Mouse (Mus musculus) limb, embryonic 10.5 days (tissue): ENCODE results near the gene Aspm. TPM values are rescaled to one million over a fixed set of nuclear protein-coding genes. Genes with fewer than 3 reads are reported as not detected.

Experiments used
- DNase-seq: peaks from one replicate; pipeline ENCODE4 v3.0.0-alpha.2; 2017; ENCODE audit warnings: low spot score
- H3K27ac ChIP-seq: fragments of 300-500 bp; sonication (generic); 2 replicates; pipeline ENCODE4 v1.5.1; 2016; ENCODE audit warnings: mild to moderate bottlenecking
- H3K27me3 ChIP-seq: fragments of 300-500 bp; sonication (generic); 2 replicates; pipeline ENCODE4 v1.6.1; 2016; ENCODE audit warnings: low read depth, mild to moderate bottlenecking; ENCODE audit not compliant: poor library complexity, severe bottlenecking
- H3K36me3 ChIP-seq: fragments of 300-500 bp; sonication (generic); 2 replicates; pipeline ENCODE4 v1.6.1; 2016; ENCODE audit warnings: mild to moderate bottlenecking, moderate library complexity
- H3K4me1 ChIP-seq: fragments of 300-500 bp; sonication (generic); 2 replicates; pipeline ENCODE4 v1.6.1; 2016
- H3K4me3 ChIP-seq: fragments of 300-500 bp; sonication (generic); 2 replicates; pipeline ENCODE4 v1.5.1; 2016; ENCODE audit warnings: mild to moderate bottlenecking, moderate library complexity
- H3K9me3 ChIP-seq: fragments of 300-500 bp; sonication (generic); replicated peaks from 2 replicates; pipeline ENCODE4 v1.6.1; 2016; ENCODE audit warnings: mild to moderate bottlenecking
- WGBS: fragments of 180-500 bp; shearing (Covaris S2); methylation state at CpG from one replicate; pipeline ENCODE4 v1.1.7; 2016; 5-methylcytosine and 5-hydroxymethylcytosine counted together
- polyA plus RNA-seq: library from polyadenylated mRNA; unstranded; fragments of >200 nt; fragmentation: Nextera tagmentation; extraction: Ambion mirVana; gene quantifications from 2 replicates; pipeline ENCODE4 v1.2.1, GENCODE M21; 2016

Aspm gene
- polyA plus RNA-seq, 1 experiment from 2014 or later: 22.3 TPM

GRCm38 (mm10) chr1:139455226-139455869 is 776 bp downstream of the Aspm start:
- Histone ChIP-seq H3K9me3 (no peaks in the 10 kb centered on the region), H3K4me3 (peak overlapping the region; percentile 95), H3K36me3 (peaks cover 34% of the 10 kb centered on the region), H3K27me3 (no peaks in the 10 kb centered on the region), H3K27ac (peak overlapping the region; percentile 95), H3K4me1 (peaks cover 19% of the 10 kb centered on the region)
- 4% methylated on average over 17 of the region's 17 CpGs for WGBS
- no peak for DNase-seq

GRCm38 (mm10) chr1:139460807-139461206 is 6.2 kb downstream of the Aspm start:
- no peak for DNase-seq
- Histone ChIP-seq H3K9me3 (no peaks in the 10 kb centered on the region), H3K4me1 (peaks cover 10% of the 10 kb centered on the region), H3K4me3 (no peak overlapping the region), H3K27me3 (no peaks in the 10 kb centered on the region), H3K36me3 (peaks cover 88% of the 10 kb centered on the region), H3K27ac (no peak overlapping the region)
- WGBS: 90% methylated on average over 5 of the region's 5 CpGs

GRCm38 (mm10) chr1:139465936-139466335 is 11.4 kb downstream of the Aspm start:
- Histone ChIP-seq H3K36me3 (peaks cover 95% of the 10 kb centered on the region), H3K27ac (no peak overlapping the region), H3K27me3 (no peaks in the 10 kb centered on the region), H3K4me1 (no peaks in the 10 kb centered on the region), H3K4me3 (no peak overlapping the region), H3K9me3 (no peaks in the 10 kb centered on the region)
- no peak for DNase-seq
- 89% methylated on average over 11 of the region's 11 CpGs for WGBS

GRCm38 (mm10) chr1:139478898-139479297 is 24.3 kb downstream of the Aspm start:
- WGBS: 94% methylated on average over 11 of the region's 11 CpGs
- H3K4me3 ChIP-seq: no peak overlapping the region
- H3K4me1 ChIP-seq: no peaks in the 10 kb centered on the region
- no peak overlapping the region for H3K27ac ChIP-seq
- no peak for DNase-seq
- no peaks in the 10 kb centered on the region for H3K27me3 ChIP-seq
- H3K36me3 ChIP-seq: peaks cover 97% of the 10 kb centered on the region
- no peaks in the 10 kb centered on the region for H3K9me3 ChIP-seq

- DNase-seq: no peak
- H3K27ac ChIP-seq: no peak overlapping the region
- no peaks in the 10 kb centered on the region for H3K27me3 ChIP-seq
- H3K9me3 ChIP-seq: no peaks in the 10 kb centered on the region
- peaks cover 97% of the 10 kb centered on the region for H3K36me3 ChIP-seq
- H3K4me1 ChIP-seq: no peaks in the 10 kb centered on the region
- H3K4me3 ChIP-seq: no peak overlapping the region
- 94% methylated on average over 8 of the region's 8 CpGs for WGBS
Measured at GRCm38 (mm10) chr1:139480246-139480645, 25.7 kb downstream of the Aspm start.

GRCm38 (mm10) chr1:139481146-139481545 is 26.6 kb downstream of the Aspm start:
- no peaks in the 10 kb centered on the region for H3K9me3 ChIP-seq
- no peaks in the 10 kb centered on the region for H3K27me3 ChIP-seq
- H3K4me1 ChIP-seq: no peaks in the 10 kb centered on the region
- WGBS: 93% methylated on average over 4 of the region's 4 CpGs
- DNase-seq: no peak
- no peak overlapping the region for H3K27ac ChIP-seq
- H3K36me3 ChIP-seq: peaks cover 97% of the 10 kb centered on the region
- H3K4me3 ChIP-seq: no peak overlapping the region

- Histone ChIP-seq H3K4me3 (no peak overlapping the region), H3K4me1 (no peaks in the 10 kb centered on the region), H3K27me3 (no peaks in the 10 kb centered on the region), H3K36me3 (peaks cover 60% of the 10 kb centered on the region), H3K9me3 (no peaks in the 10 kb centered on the region), H3K27ac (no peak overlapping the region)
- DNase-seq: no peak
- WGBS: 86% methylated on average over 3 of the region's 3 CpGs
Measured at GRCm38 (mm10) chr1:139494630-139495029, 40.1 kb downstream of the Aspm start.

GRCm38 (mm10) chr1:139495408-139495807 is 40.8 kb downstream of the Aspm start:
- Histone ChIP-seq H3K4me1 (no peaks in the 10 kb centered on the region), H3K9me3 (no peaks in the 10 kb centered on the region), H3K27me3 (no peaks in the 10 kb centered on the region), H3K27ac (no peak overlapping the region), H3K4me3 (no peak overlapping the region), H3K36me3 (peaks cover 52% of the 10 kb centered on the region)
- WGBS: 96% methylated on average over 2 of the region's 2 CpGs
- DNase-seq: no peak

GRCm38 (mm10) chr1:139496212-139496611 is 41.6 kb downstream of the Aspm start:
- no peak for DNase-seq
- Histone ChIP-seq H3K27me3 (no peaks in the 10 kb centered on the region), H3K36me3 (peaks cover 44% of the 10 kb centered on the region), H3K9me3 (no peaks in the 10 kb centered on the region), H3K4me1 (no peaks in the 10 kb centered on the region), H3K4me3 (no peak overlapping the region), H3K27ac (no peak overlapping the region)
- WGBS: 88% methylated on average over 3 of the region's 3 CpGs

- no peak for DNase-seq
Measured at GRCm38 (mm10) chr1:139499751-139500150, 45.2 kb downstream of the Aspm start.

GRCm38 (mm10) chr1:139501258-139501752 is 46.7 kb downstream of the Aspm start, which contains the start of gene F13b:
F13b (plus strand) TSS chr1:139501702.
- 93% methylated on average over 3 of the region's 3 CpGs for WGBS
- no peaks in the 10 kb centered on the region for H3K9me3 ChIP-seq
- H3K27ac ChIP-seq: no peak within 1 kb of the TSS
- no peak within 1 kb of the TSS for H3K4me3 ChIP-seq
- H3K27me3 ChIP-seq: no peaks in the 10 kb centered on the region
- no peaks in the 10 kb centered on the region for H3K4me1 ChIP-seq
- no peaks in the 10 kb centered on the region for H3K36me3 ChIP-seq
- DNase-seq: no peak

More at GRCm38 (mm10) chr1:139499751-139500150, 45.2 kb downstream of the Aspm start:
- peaks cover 9% of the 10 kb centered on the region for H3K36me3 ChIP-seq
- no peak overlapping the region for H3K27ac ChIP-seq
- H3K9me3 ChIP-seq: no peaks in the 10 kb centered on the region
- no peaks in the 10 kb centered on the region for H3K4me1 ChIP-seq
- no peaks in the 10 kb centered on the region for H3K27me3 ChIP-seq
- H3K4me3 ChIP-seq: no peak overlapping the region

GRCm38 (mm10) chr1:139514556-139514955 is 60.0 kb downstream of the Aspm start:
- Histone ChIP-seq H3K27me3 (no peaks in the 10 kb centered on the region), H3K27ac (no peak overlapping the region), H3K4me3 (no peak overlapping the region), H3K36me3 (no peaks in the 10 kb centered on the region), H3K4me1 (no peaks in the 10 kb centered on the region), H3K9me3 (no peaks in the 10 kb centered on the region)
- DNase-seq: no peak
- 94% methylated on average over 12 of the region's 12 CpGs for WGBS
